Mouse (Mus musculus) C2C12 (cell line): ENCODE results near the gene Tyk2.

Experiments
- CEBPB ChIP-seq: IDR thresholded peaks from one replicate; pipeline ENCODE4 v1.6.1; 2011; ENCODE audit warnings: low read depth, mild to moderate bottlenecking, control low read depth, moderate library complexity
- CTCF ChIP-seq: IDR thresholded peaks from one replicate; pipeline ENCODE4 v1.5.1; 2011; ENCODE audit not compliant: control insufficient read depth, insufficient read depth, insufficient read length
- FOSL1 ChIP-seq: IDR thresholded peaks from one replicate; pipeline ENCODE4 v1.8.0; 2011; ENCODE audit warnings: mild to moderate bottlenecking, low read length; ENCODE audit not compliant: poor library complexity, insufficient read depth, severe bottlenecking
- MAX ChIP-seq: IDR thresholded peaks from one replicate; pipeline ENCODE4 v1.6.1; 2011; ENCODE audit warnings: mild to moderate bottlenecking, control low read depth
- MYOD1 ChIP-seq: IDR thresholded peaks from one replicate; pipeline ENCODE4 v1.6.1; 2011; ENCODE audit warnings: low read depth; ENCODE audit not compliant: control insufficient read depth, insufficient read length
- MYOG ChIP-seq: IDR thresholded peaks from one replicate; pipeline ENCODE4 v1.6.1; 2011; ENCODE audit not compliant: control insufficient read depth, insufficient read length; ENCODE audit errors: extremely low read depth
- USF1 ChIP-seq: IDR thresholded peaks from one replicate; pipeline ENCODE4 v1.6.1; 2011; ENCODE audit warnings: low read depth, mild to moderate bottlenecking, control low read depth, moderate library complexity

DNA sequence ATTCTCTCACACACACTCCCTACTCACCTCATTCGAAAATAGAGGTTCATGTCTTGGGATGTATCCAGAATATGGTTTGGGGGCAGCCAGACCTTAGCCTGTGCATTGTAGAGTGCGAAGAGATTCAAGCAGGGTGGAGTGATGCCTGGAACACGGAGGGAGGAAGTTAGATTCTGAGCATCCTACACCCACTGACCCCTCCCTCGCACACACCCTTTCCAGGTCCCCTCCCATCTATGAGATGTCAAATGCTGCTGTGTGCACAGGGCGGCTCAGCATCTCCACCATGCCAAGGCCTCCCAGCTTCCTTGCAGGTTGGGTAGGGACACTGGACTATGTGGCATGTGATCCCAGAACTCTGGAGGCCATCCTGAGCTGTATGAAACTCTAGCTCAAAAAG is 6.2 kb downstream of the Tyk2 start:
- TF ChIP-seq CTCF: no peak
- TF ChIP-seq MAX: no peak
- TF ChIP-seq MYOG: no peak
- TF ChIP-seq USF1: no peak
- TF ChIP-seq FOSL1: no peak
- TF ChIP-seq CEBPB: no peak
- TF ChIP-seq MYOD1: no peak
